Mouse (Mus musculus) urinary bladder, adult 18-20 months (tissue): Measurements from ENCODE around the gene Atxn2.

ENCODE experiments used
- DNase-seq, 2 experiments: peaks; one replicate each; pipeline ENCODE4 v3.0.0; 2022; ENCODE audit warnings: low spot score in 2 of 2, mixed read lengths in 2 of 2

The Atxn2 gene

DNA sequence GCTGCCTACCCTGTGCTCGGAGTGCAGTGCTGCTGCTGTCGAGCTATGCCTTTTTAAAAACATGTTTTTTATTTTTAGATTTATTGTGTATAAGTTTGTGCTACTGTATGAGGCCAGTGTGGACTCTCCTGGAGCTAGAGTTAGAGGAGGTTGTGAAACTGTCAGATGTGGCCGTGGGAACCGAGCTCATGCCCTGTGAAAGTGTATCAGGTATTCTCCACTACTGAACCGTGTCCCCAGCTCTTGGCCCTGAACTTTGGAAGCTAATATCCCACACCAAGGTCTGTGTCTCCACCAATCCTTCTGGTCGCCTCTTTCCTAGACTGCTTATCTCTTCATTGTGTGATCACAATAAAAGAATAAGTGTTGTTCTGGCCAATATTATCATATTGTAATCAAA is 51.8 kb downstream of the Atxn2 start:
- DNase-seq = no peak

DNA sequence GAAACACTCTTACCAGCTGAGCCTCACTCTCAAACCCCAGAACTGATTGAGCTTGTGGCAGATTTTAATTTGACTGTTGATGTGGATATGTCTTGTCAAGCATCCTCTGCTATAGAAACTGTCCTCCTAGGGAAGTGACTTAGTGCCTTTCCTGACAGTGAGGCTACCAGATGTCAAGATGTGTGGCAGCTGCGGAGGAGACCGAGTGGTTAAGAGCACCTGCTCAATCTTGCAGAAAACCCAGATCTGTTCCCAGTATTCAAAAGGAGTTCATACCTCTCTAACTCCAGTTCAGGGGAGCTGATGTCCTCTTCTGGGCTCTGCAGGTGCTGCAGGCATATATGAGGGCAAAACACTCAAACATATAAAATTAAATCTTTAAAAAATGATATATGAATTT is 53.9 kb downstream of the Atxn2 start:
- DNase-seq = no peak

GRCm38 (mm10) chr5:121766038-121766773 is 55.1 kb downstream of the Atxn2 start:
- no peak for DNase-seq

DNA sequence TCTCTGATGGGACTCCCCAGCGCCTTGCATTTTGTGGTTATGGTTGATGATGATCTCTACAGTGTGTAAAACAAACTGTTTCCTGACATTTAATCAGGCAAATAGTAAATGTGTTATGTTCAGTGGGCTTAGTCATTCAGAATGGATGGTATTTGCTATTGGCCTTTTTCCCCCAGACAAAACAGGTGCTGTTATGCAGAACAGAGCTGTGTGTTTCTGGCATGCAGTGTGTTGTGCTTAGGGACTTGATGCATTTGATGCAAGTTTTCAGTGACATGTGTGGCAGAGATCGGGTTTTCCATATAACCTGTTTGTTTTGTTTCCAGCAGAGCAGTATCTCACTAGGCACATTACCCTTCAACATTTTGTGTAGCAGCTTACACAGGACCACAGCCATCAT is 56.4 kb downstream of the Atxn2 start:
- no peak for DNase-seq

DNA sequence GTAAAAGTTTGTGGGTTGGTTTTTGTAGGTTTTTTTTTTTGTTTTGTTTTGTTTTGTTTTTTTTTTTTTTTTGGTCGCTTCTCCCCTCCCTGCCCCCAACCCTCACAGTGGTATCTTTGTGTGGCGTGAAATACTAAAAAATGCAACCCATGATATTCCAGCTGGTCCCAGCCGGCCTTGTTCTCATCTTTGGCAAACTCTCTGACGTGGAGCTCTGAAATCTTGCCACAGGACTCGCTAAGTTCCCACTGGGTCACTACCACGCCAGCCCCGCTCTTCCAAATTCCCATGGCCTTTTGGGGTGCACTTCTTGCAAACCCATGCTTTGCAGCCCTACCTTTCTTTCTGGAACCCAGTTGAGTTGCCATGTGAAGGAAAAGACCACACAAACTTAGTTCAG is 58.7 kb downstream of the Atxn2 start:
- DNase-seq = no peak

- DNase-seq = no peak
These were observed 60.5 kb downstream of the Atxn2 start for GRCm38 (mm10) chr5:121771611-121772010.

- DNase-seq = no peak
These were observed 67.5 kb downstream of the Atxn2 start for GRCm38 (mm10) chr5:121778485-121779119.

GRCm38 (mm10) chr5:121780180-121780579 is 69.0 kb downstream of the Atxn2 start:
- no peak for DNase-seq

DNA sequence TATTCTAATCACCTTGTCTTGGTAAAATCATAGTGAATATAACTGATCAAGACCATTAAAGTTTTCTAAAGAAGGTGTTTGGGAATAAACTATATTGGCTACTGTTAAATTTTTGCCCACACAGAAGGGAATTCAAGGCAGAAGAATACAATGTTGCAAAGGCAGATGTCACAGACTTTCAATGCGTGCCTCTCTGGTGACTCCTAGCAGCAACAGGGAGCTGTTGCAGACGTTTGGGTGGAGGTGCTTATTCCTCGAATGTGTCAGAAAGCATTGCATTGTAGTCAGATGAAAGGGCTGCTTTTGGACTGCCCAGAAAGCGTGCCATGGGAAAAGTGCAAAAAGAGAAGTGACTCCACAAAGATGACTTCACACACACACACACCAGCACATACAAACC is 71.3 kb downstream of the Atxn2 start:
- DNase-seq = no peak

GRCm38 (mm10) chr5:121783862-121784500 is 72.8 kb downstream of the Atxn2 start:
- DNase-seq = no peak

DNA sequence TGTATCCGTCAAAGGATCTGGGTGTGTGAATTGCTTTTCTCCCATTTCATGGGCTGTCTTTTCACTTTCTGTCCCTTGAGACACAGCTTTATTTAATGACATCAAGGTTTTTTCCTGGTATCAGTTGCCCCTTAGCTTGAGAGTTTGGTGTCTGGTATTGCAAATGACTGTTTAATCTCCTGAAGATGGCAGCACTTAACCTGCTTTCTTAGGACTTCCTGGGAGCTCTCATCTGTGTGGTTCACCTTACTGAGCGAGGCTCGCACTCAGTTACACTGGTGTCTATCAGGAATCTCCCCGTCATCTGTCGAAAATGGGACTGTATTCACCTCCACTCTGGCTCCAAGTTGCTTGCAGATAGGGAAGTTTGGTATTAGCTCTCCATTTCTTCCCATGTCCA is 79.9 kb downstream of the Atxn2 start:
- DNase-seq = no peak

- no peak for DNase-seq
These were observed 84.7 kb downstream of the Atxn2 start for GRCm38 (mm10) chr5:121795800-121796199.

GRCm38 (mm10) chr5:121798447-121798846 is 87.3 kb downstream of the Atxn2 start:
- DNase-seq = no peak

GRCm38 (mm10) chr5:121807186-121807585 is 96.0 kb downstream of the Atxn2 start:
- no peak for DNase-seq

- DNase-seq = no peak
These were observed 97.1 kb downstream of the Atxn2 start for GRCm38 (mm10) chr5:121808202-121808601.

DNA sequence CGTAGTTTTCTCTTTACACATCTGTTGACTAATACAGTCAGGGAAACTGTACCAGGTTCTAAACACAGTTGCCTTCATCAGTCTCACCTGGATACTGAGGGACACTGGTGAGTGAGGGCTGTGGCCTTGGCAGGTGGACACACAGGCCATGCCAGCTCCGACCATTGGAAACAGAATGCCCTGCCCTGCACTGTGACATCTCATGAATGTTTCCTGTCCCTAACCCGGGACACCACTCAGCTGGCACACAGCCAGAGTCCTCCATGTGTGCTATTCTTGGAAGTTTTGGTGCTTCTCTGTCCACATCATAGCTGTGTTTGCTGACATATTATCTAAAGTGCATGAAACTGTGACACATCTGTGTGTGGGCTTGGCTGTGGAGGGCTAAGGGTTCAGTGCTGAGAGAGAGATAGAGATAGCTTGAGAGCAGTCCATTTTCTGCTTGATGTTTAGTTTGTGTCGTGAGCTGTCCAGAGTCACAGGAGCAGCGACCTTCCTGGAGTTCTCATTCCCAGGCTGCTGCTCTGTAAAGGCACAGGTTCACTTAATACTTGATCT is 98.6 kb downstream of the Atxn2 start:
- no peak for DNase-seq

- no peak for DNase-seq
These were observed 99.4 kb downstream of the Atxn2 start for GRCm38 (mm10) chr5:121810331-121811151.

DNA sequence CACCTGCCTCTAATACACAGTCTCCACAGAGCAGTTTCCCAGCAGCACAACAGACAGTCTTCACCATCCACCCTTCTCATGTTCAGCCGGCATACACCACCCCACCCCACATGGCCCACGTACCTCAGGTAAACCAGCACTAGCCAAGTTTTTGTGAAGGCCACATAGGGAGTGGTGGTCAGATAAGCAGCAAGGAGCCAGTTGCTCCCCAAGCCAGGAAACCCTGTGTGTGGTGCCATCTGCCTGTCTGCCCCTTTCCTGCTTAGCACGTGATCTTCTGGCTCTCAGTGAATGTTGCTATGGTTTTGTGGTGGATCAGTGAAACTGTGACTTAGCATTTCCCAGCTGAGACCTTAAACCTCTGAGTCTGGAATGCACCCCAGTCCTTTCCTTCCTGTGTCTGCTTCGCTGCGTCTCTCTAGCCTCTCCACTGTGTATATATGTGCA is 100.4 kb downstream of the Atxn2 start:
- DNase-seq = no peak

DNA sequence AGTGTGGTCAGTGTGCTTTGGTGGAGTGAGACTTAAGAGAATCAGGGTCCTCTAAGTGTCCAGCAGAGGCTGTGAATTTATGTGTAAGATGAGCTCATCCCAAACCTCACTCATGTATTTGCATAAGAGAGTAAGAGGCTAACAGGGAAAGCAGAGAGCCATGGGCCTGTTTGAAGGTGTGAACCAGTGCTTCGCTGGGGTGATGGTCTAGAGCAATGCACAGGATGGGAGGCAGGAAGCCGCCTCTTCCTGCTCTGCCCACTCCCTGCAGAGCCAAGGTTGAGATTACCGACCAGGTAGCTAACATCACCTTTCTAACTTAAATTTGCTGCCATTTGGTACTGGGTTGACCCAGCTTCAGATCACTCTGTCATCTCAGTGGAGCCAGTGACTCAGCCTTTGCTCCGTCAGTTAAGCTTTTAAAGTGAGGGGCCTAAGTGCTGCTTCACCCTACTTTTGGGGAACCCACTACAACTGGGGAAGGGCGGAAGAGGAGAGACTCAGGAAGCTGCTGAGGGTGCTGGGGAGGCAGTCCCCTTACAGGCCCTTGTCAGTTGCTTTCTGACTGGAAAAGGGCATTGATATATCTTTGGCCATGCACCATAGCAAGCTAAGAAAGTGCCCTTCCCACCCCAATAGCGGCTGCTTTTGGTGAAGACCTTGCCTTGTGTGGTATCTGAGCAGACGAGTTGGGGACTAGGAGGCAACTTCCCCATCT is 101.5 kb downstream of the Atxn2 start:
- no peak for DNase-seq

- no peak for DNase-seq
These were observed 102.6 kb downstream of the Atxn2 start for GRCm38 (mm10) chr5:121813744-121814143.

DNA sequence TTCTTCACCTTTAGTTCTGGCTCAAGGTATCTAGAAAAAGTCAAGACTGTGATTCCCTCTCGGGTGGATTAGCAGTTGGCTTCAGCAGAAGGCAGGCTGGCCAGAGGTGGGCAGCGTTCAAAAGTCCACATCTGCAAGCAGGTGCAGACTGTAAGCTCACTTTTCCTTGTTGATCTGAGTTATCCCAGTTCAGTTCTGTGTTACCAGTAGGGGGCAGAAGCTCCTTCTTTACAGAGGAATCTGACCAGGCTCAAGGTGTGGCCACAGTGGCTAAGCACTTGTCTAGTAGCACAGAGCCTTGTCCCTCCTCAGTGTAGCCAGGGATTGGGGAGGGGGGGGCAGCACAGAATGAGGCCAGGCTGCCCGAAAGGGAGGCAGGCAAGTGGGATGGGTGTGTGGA is 103.9 kb downstream of the Atxn2 start:
- peak in 1 of 2 experiments; percentile 63 for DNase-seq
